Mouse (Mus musculus): Measurements from ENCODE around the gene Hnf1a. TPM values are rescaled to one million over a fixed set of nuclear protein-coding genes. Genes with fewer than 3 reads are reported as not detected.

The Hnf1a gene
- polyA plus RNA-seq, 1 experiment from 2014 or later = not detected

DNA sequence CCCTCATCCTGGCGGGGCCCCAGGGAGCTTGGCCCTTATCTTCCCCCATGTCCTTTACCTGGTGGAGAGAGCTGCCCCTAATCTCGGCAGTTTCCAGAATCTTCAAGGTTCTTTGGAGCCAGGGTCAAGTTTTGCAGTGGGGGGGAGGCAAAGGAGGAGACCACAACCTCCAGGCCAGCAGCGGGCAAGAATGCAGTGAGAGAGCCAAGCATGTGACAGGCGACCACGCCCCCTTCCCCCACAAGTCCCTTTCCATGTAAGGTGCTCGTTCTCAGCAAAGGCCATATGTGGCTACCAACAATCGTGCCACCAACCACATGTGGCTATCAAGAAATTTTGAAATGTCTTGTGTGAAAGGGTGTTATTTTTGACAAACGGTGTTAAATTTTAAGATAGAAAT, 2.2 kb upstream of the Hnf1a start:
- DNase-seq (ENCODE audit: low spot score) = no peak

GRCm38 (mm10) chr5:114972201-114972600, 1.3 kb upstream of the Hnf1a start:
- H3K9me3 ChIP-seq = no peaks in the 10 kb centered on the region
- no peak overlapping the region for H3K4me3 ChIP-seq
- WGBS = 85% methylated on average over 9 of the region's 9 CpGs
- no peak for DNase-seq (ENCODE audit: low spot score)
- H3K4me1 ChIP-seq (replicated peaks) = peaks cover 20% of the 10 kb centered on the region
- H3K36me3 ChIP-seq = no peaks in the 10 kb centered on the region
- H3K27me3 ChIP-seq (ENCODE audit: insufficient read depth, poor library complexity, severe bottlenecking) = peaks cover 27% of the 10 kb centered on the region
- no peak overlapping the region for H3K27ac ChIP-seq

More for the DNA sequence above, 2.2 kb upstream of the Hnf1a start:
- H3K9me3 ChIP-seq = no peaks in the 10 kb centered on the region
- peaks cover 19% of the 10 kb centered on the region for H3K27me3 ChIP-seq (ENCODE audit: insufficient read depth, poor library complexity, severe bottlenecking)
- H3K4me1 ChIP-seq (replicated peaks) = peaks cover 17% of the 10 kb centered on the region
- no peak overlapping the region for H3K27ac ChIP-seq
- no peaks in the 10 kb centered on the region for H3K36me3 ChIP-seq
- whole genome bisulfite sequencing = 85% methylated on average over 8 of the region's 8 CpGs
- H3K4me3 ChIP-seq = no peak overlapping the region

DNA sequence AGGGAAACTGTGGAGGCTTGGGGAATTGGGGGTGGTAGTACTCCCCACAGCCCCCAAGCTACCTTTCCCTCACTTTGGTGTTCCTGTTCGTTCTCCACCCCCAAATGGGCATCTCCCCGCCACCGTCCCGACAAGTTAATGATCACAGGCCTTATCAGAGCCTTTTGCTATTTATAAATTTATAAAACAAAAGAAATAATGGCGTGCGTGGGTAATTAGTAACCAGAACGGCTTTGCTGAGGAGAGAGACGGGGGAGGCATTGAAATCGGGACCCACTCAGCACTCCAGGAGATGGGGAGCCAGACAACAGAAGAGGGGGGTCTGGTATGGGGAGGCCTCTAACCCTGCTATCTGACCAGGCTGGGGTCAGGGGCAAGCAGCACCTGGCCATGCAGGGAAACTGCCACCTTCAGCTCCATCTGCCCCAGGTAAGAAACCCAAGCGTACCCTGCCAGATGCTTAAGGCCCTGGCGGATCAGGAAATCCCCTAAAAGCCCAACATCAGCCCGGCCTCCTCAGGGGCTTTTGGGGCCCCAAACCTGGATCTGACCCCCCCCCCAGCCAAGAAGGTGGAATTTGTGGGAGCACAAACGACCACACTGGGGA, 1.2 kb downstream of the Hnf1a start:
- H3K27ac ChIP-seq = no peak overlapping the region
- peaks cover 20% of the 10 kb centered on the region for H3K4me1 ChIP-seq (replicated peaks)
- H3K36me3 ChIP-seq = no peaks in the 10 kb centered on the region
- H3K9me3 ChIP-seq = no peaks in the 10 kb centered on the region
- DNase-seq (ENCODE audit: low spot score) = no peak
- H3K27me3 ChIP-seq (ENCODE audit: insufficient read depth, poor library complexity, severe bottlenecking) = peaks cover 37% of the 10 kb centered on the region
- WGBS = 61% methylated on average over 13 of the region's 13 CpGs
- H3K4me3 ChIP-seq = no peak overlapping the region

- WGBS = 14% methylated on average over 4 of the region's 4 CpGs
- Histone ChIP-seq H3K4me3 (no peak overlapping the region), H3K4me1 (replicated peaks) (peaks cover 20% of the 10 kb centered on the region), H3K36me3 (no peaks in the 10 kb centered on the region), H3K27me3 (ENCODE audit: insufficient read depth, poor library complexity, severe bottlenecking) (peaks cover 37% of the 10 kb centered on the region), H3K9me3 (no peaks in the 10 kb centered on the region), H3K27ac (no peak overlapping the region)
- no peak for DNase-seq (ENCODE audit: low spot score)
Observed at GRCm38 (mm10) chr5:114969064-114969463, 1.8 kb downstream of the Hnf1a start.

- no peak for DNase-seq (ENCODE audit: low spot score)
- no peaks in the 10 kb centered on the region for H3K36me3 ChIP-seq
- H3K4me1 ChIP-seq (replicated peaks) = peaks cover 20% of the 10 kb centered on the region
- no peak overlapping the region for H3K27ac ChIP-seq
- WGBS = 18% methylated on average over 7 of the region's 7 CpGs
- no peaks in the 10 kb centered on the region for H3K9me3 ChIP-seq
- no peak overlapping the region for H3K4me3 ChIP-seq
- H3K27me3 ChIP-seq (ENCODE audit: insufficient read depth, poor library complexity, severe bottlenecking) = peaks cover 37% of the 10 kb centered on the region
Observed at GRCm38 (mm10) chr5:114968651-114969050, 2.2 kb downstream of the Hnf1a start.

GRCm38 (mm10) chr5:114967523-114968268, 3.2 kb downstream of the Hnf1a start:
- peaks cover 37% of the 10 kb centered on the region for H3K27me3 ChIP-seq (ENCODE audit: insufficient read depth, poor library complexity, severe bottlenecking)
- H3K9me3 ChIP-seq = no peaks in the 10 kb centered on the region
- peaks cover 20% of the 10 kb centered on the region for H3K4me1 ChIP-seq (replicated peaks)
- H3K4me3 ChIP-seq = no peak overlapping the region
- no peak overlapping the region for H3K27ac ChIP-seq
- no peaks in the 10 kb centered on the region for H3K36me3 ChIP-seq
- no peak for DNase-seq (ENCODE audit: low spot score)
- 38% methylated on average over 14 of the region's 14 CpGs for WGBS

- Histone ChIP-seq H3K4me1 (replicated peaks) (peaks cover 28% of the 10 kb centered on the region), H3K36me3 (no peaks in the 10 kb centered on the region), H3K4me3 (no peak overlapping the region), H3K27me3 (ENCODE audit: insufficient read depth, poor library complexity, severe bottlenecking) (peaks cover 35% of the 10 kb centered on the region), H3K9me3 (no peaks in the 10 kb centered on the region), H3K27ac (no peak overlapping the region)
- WGBS = 70% methylated on average over 17 of the region's 17 CpGs
- DNase-seq (ENCODE audit: low spot score) = no peak
Observed at GRCm38 (mm10) chr5:114964967-114965898, 5.7 kb downstream of the Hnf1a start.

DNA sequence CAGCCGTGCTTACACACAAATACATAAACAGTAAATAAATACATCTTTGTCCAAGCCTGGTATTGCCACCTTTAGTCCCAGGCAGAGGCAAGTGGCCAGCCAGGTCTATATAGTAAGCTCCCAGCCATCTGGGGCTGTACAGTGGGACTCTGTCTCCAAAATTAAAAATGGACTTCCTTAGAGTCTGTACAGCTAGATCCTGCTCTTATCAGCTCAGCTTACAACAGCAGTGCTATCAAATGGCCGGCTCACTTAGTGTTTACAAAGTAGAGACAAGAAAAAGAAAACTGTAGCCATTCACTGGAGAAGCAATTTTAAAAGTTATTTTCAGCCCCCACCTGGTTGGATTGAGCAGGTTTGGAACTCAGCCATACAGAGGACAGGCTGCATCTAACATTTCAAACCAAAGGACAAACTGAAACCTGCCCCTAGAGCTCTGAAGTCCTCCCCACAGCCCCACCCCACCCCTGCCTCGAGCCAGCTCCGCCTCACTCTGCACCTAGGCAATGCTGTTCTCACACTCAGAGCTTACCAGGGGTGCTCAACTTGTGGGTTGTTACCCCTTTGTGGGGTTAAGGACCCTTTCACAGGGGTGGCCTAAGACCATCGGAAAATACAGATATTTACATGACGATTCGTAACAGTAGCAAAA, 6.5 kb downstream of the Hnf1a start:
- H3K9me3 ChIP-seq = no peaks in the 10 kb centered on the region
- 69% methylated on average over 7 of the region's 7 CpGs for WGBS
- H3K27ac ChIP-seq = 0 out of 2 replicates have a peak overlapping the region, but pooled peaks have one; percentile 18

GRCm38 (mm10) chr5:114961590-114962360, 9.1 kb downstream of the Hnf1a start:
- Histone ChIP-seq H3K27ac (0 out of 2 replicates have a peak overlapping the region, but pooled peaks have one; percentile 50), H3K36me3 (no peaks in the 10 kb centered on the region), H3K9me3 (no peaks in the 10 kb centered on the region), H3K4me1 (replicated peaks) (peaks cover 11% of the 10 kb centered on the region), H3K27me3 (ENCODE audit: insufficient read depth, poor library complexity, severe bottlenecking) (0 out of 2 replicates have a peak, but pooled peaks cover 7% of the 10 kb centered on the region), H3K4me3 (no peak overlapping the region)
- WGBS = 58% methylated on average over 4 of the region's 4 CpGs
- peak; percentile 27 for DNase-seq (ENCODE audit: low spot score)

More for the DNA sequence above, 6.5 kb downstream of the Hnf1a start:
- Histone ChIP-seq H3K36me3 (no peaks in the 10 kb centered on the region), H3K4me3 (no peak overlapping the region), H3K27me3 (ENCODE audit: insufficient read depth, poor library complexity, severe bottlenecking) (peaks cover 27% of the 10 kb centered on the region), H3K4me1 (replicated peaks) (peaks cover 24% of the 10 kb centered on the region)
- no peak for DNase-seq (ENCODE audit: low spot score)

DNA sequence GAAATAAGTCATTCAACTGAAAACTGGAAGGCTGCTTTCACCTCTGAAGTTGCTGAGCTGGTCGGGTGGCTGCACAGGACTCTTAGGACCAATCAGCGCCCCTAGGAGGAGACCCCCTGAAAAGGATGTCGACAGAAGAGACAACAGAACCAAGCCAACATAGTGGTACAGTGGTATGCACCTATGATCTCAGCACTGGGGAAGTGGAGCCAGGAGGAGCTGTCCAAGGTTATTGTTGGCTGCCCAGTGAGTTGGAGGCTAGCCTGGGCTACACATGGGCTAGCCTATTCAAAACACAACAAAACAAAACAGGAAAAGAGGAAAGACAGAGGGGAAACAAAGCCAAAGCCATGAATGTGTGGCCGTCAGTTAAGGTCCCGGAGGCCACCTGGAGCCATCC, 12.8 kb downstream of the Hnf1a start:
- Histone ChIP-seq H3K27me3 (ENCODE audit: insufficient read depth, poor library complexity, severe bottlenecking) (no peaks in the 10 kb centered on the region), H3K36me3 (no peaks in the 10 kb centered on the region), H3K27ac (no peak overlapping the region), H3K9me3 (no peaks in the 10 kb centered on the region), H3K4me3 (no peak overlapping the region), H3K4me1 (replicated peaks) (peaks cover 11% of the 10 kb centered on the region)
- no peak for DNase-seq (ENCODE audit: low spot score)
- WGBS = 81% methylated on average over 5 of the region's 5 CpGs

DNA sequence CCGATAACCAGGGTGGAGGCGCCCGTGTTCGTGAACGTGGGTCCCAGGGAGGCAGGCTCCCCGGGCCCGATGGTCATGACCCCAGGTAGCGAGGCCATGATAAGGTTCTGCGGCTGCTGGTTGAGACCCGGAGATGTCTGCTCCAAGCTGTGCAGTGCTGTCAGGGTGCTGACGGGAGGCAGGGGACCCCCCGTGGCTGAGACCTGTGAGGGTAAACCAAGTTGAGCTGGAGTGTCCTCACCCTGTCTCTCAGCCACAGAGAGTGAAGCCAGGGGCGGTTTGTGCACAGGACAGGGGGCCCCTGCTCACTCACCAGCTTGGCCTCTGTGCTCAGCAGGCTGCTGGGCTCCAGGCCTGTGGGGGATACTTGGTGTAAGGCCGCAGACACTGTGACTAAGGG, 17.6 kb downstream of the Hnf1a start:
- DNase-seq (ENCODE audit: low spot score) = no peak
- H3K27ac ChIP-seq = no peak overlapping the region
- H3K36me3 ChIP-seq = peaks cover 22% of the 10 kb centered on the region
- no peak overlapping the region for H3K4me3 ChIP-seq
- no peaks in the 10 kb centered on the region for H3K9me3 ChIP-seq
- peaks cover 25% of the 10 kb centered on the region for H3K4me1 ChIP-seq (replicated peaks)
- 89% methylated on average over 14 of the region's 14 CpGs for WGBS
- no peaks in the 10 kb centered on the region for H3K27me3 ChIP-seq (ENCODE audit: insufficient read depth, poor library complexity, severe bottlenecking)
